In genomic region chr1:87852081-87852790, GRCm38 (mm10) we compare ENCODE assay signal across 8 mouse cellular contexts. TPM values are rescaled to one million over a fixed set of nuclear protein-coding genes. Genes with fewer than 3 reads are reported as not detected.
DNase-seq lines count a peak whose midpoint lies in the region; ATAC-seq and TF ChIP-seq lines count a peak whose summit lies in the region.

No protein-coding gene starts in this region.

- no peak overlapping the region for H3K9ac ChIP-seq in lung, embryonic 14.5 days
- H3K9ac ChIP-seq in forebrain, embryonic 11.5 days (ENCODE audit: low read length) = peak overlapping the region; percentile 92; the same call in 1 of the 2 replicates
- H3K9ac ChIP-seq in neural tube, embryonic 15.5 days (replicated peaks) = no peak overlapping the region

- no peak overlapping the region for H3K27ac ChIP-seq in lung, embryonic 14.5 days (ENCODE audit: low read depth)
- no peak overlapping the region for H3K27ac ChIP-seq in forebrain, embryonic 11.5 days (ENCODE audit: low read depth, low read length)
- H3K27ac ChIP-seq in limb, embryonic 10.5 days = peak overlapping the region; percentile 95
- no peak overlapping the region for H3K27ac ChIP-seq in neural tube, embryonic 15.5 days (replicated peaks)

- H3K36me3 ChIP-seq in lung, embryonic 14.5 days (ENCODE audit: insufficient read depth) = no peaks in the 10 kb centered on the region
- no peaks in the 10 kb centered on the region for H3K36me3 ChIP-seq in forebrain, embryonic 11.5 days (ENCODE audit: control insufficient read depth, insufficient read depth, low read length)
- H3K36me3 ChIP-seq in limb, embryonic 10.5 days = no peaks in the 10 kb centered on the region
- H3K36me3 ChIP-seq in neural tube, embryonic 15.5 days = no peaks in the 10 kb centered on the region

- H3K9me3 ChIP-seq in lung, embryonic 14.5 days (ENCODE audit: low read depth, low read length) = no peaks in the 10 kb centered on the region
- H3K9me3 ChIP-seq in forebrain, embryonic 11.5 days (ENCODE audit: control insufficient read depth, low read length) = no peaks in the 10 kb centered on the region
- H3K9me3 ChIP-seq in limb, embryonic 10.5 days (replicated peaks) = no peaks in the 10 kb centered on the region
- no peaks in the 10 kb centered on the region for H3K9me3 ChIP-seq in neural tube, embryonic 15.5 days (replicated peaks)

- WGBS in lung, embryonic 14.5 days = 50% methylated on average over 5 of the region's 5 CpGs
- WGBS in forebrain, embryonic 11.5 days = 52% methylated on average over 5 of the region's 5 CpGs
- 61% methylated on average over 5 of the region's 5 CpGs for WGBS in limb, embryonic 10.5 days
- WGBS in neural tube, embryonic 15.5 days = 63% methylated on average over 5 of the region's 5 CpGs

- H3K27me3 ChIP-seq in lung, embryonic 14.5 days (ENCODE audit: insufficient read depth, low read length) = no peaks in the 10 kb centered on the region
- no peaks in the 10 kb centered on the region for H3K27me3 ChIP-seq in forebrain, embryonic 11.5 days (ENCODE audit: control insufficient read depth, insufficient read depth, low read length)
- no peaks in the 10 kb centered on the region for H3K27me3 ChIP-seq in limb, embryonic 10.5 days (ENCODE audit: low read depth, poor library complexity, severe bottlenecking)
- H3K27me3 ChIP-seq in neural tube, embryonic 15.5 days (replicated peaks) = no peaks in the 10 kb centered on the region

- H3K4me1 ChIP-seq in lung, embryonic 14.5 days (ENCODE audit: insufficient read depth) = peaks cover 13% of the 10 kb centered on the region
- peaks cover 12% of the 10 kb centered on the region; the same call in 1 of the 2 replicates for H3K4me1 ChIP-seq in forebrain, embryonic 11.5 days (replicated peaks; ENCODE audit: control insufficient read depth, insufficient read depth, low read length)
- peaks cover 49% of the 10 kb centered on the region for H3K4me1 ChIP-seq in limb, embryonic 10.5 days
- H3K4me1 ChIP-seq in neural tube, embryonic 15.5 days = peaks cover 33% of the 10 kb centered on the region

- no peak for ATAC-seq in lung, embryonic 14.5 days (ENCODE audit: insufficient read depth)
- ATAC-seq in forebrain, embryonic 11.5 days (replicated peaks; ENCODE audit: low FRiP score) = no peak
- ATAC-seq in neural tube, embryonic 15.5 days (ENCODE audit: low FRiP score) = no peak

- no peak overlapping the region for H3K4me3 ChIP-seq in lung, embryonic 14.5 days (ENCODE audit: low read depth, low read length)
- peak overlapping the region; percentile 96; the same call in 1 of the 2 replicates for H3K4me3 ChIP-seq in forebrain, embryonic 11.5 days (ENCODE audit: low read depth, low read length)
- peak overlapping the region; percentile 99 for H3K4me3 ChIP-seq in limb, embryonic 10.5 days
- peak overlapping the region; percentile 95 for H3K4me3 ChIP-seq in neural tube, embryonic 15.5 days (replicated peaks)

- no peak for TF ChIP-seq CTCF in lung, embryonic 14.5 days (IDR thresholded peaks at IDR 0.05; ENCODE audit: low read depth)

- DNase-seq in lung, embryonic 14.5 days = no peak
- no peak for DNase-seq in lung, postnatal 4 days
- DNase-seq in forebrain, embryonic 11.5 days (ENCODE audit: low spot score) = no peak
- no peak for DNase-seq in limb, embryonic 10.5 days (ENCODE audit: low spot score)
- no peak for DNase-seq in c-Kit-positive CD71-positive TER-119-positive erythroid progenitor cells, embryonic 14.5 days (ENCODE audit: low spot score)
- no peak for DNase-seq in Muller cell, postnatal 12 days (ENCODE audit: inconsistent ontology term)
- no peak for DNase-seq in cerebellum, adult 11 months

- peak overlapping the region; percentile 97 for H3K4me2 ChIP-seq in lung, embryonic 14.5 days
- peak overlapping the region; percentile 47; the same call in 1 of the 2 replicates for H3K4me2 ChIP-seq in forebrain, embryonic 11.5 days (ENCODE audit: low read depth, low read length, severe bottlenecking)
- peak overlapping the region; percentile 91 for H3K4me2 ChIP-seq in neural tube, embryonic 15.5 days

RNA-seq across cellular contexts. Expression of gene Dgkd, which starts 0.9 kb away (rescaled TPM):
- 32.8 and 36.1 TPM in 2 replicates for polyA plus RNA-seq in lung, embryonic 14.5 days (2014; fragmentation: Nextera tagmentation; extraction: Ambion mirVana)
- polyA plus RNA-seq in forebrain, embryonic 11.5 days (2014; fragmentation: Nextera tagmentation; extraction: Ambion mirVana) = 45.7 and 46.3 TPM in 2 replicates
- polyA plus RNA-seq in limb, embryonic 10.5 days (2016; fragmentation: Nextera tagmentation; extraction: Ambion mirVana) = 38.8 and 39.7 TPM in 2 replicates
- 40.7 and 45.4 TPM in 2 replicates for polyA plus RNA-seq in neural tube, embryonic 15.5 days (2015; fragmentation: Nextera tagmentation; extraction: Ambion mirVana)

RNA-seq across cellular contexts. Expression of gene Sag, which starts 48.8 kb away (rescaled TPM):
- 1.9 and 2.0 TPM in 2 replicates for polyA plus RNA-seq in lung, embryonic 14.5 days (2014; fragmentation: Nextera tagmentation; extraction: Ambion mirVana)
- polyA plus RNA-seq in forebrain, embryonic 11.5 days (2014; fragmentation: Nextera tagmentation; extraction: Ambion mirVana) = 2.3 and 2.7 TPM in 2 replicates
- 3.7 and 4.9 TPM in 2 replicates for polyA plus RNA-seq in limb, embryonic 10.5 days (2016; fragmentation: Nextera tagmentation; extraction: Ambion mirVana)
- 2.1 and 2.7 TPM in 2 replicates for polyA plus RNA-seq in neural tube, embryonic 15.5 days (2015; fragmentation: Nextera tagmentation; extraction: Ambion mirVana)

Comparison
In these comparisons a context has a peak if more than half of its experiments do, and no peak if none do; other contexts are left out.
1. H3K4me2 ChIP-seq: peak in every context shown above with its lines; median percentile 97 in lung, embryonic 14.5 days; 91 in neural tube, embryonic 15.5 days; 47 in forebrain, embryonic 11.5 days.